Mouse (Mus musculus): ENCODE data around the gene Trim65. TPM values are rescaled to one million over a fixed set of nuclear protein-coding genes. Genes with fewer than 3 reads are reported as not detected.

The Trim65 gene
- total RNA-seq (2021) = 10 to 100 TPM in 1 of 2 experiments, 1 to 10 TPM in 1; 9.3 to 11.7 TPM
- long read RNA-seq, experiment 1, partial matches to known transcripts = 0 of 5 reads
- long read RNA-seq, experiment 1, other reads (novel, unspliced or antisense) = 1 of 5 reads
- long read RNA-seq, experiment 2, partial matches to known transcripts = 0 of 1 reads
- long read RNA-seq, experiment 2, other reads (novel, unspliced or antisense) = 0 of 1 reads

GRCm38 (mm10) chr11:116130488-116131205, at the start of gene Trim65:
Trim65 (minus strand) TSS chr11:116131128.
- peak; percentile 92 to 94 for DNase-seq

GRCm38 (mm10) chr11:116178411-116179121, 47.6 kb upstream of the Trim65 start:
- no peak for DNase-seq

GRCm38 (mm10) chr11:116176010-116176409, 45.1 kb upstream of the Trim65 start:
- DNase-seq = peak in 1 of 2 experiments; percentile 51

GRCm38 (mm10) chr11:116174775-116175448, 44.0 kb upstream of the Trim65 start:
- DNase-seq = peak; percentile 52 to 80

- no peak for DNase-seq
Measured at GRCm38 (mm10) chr11:116171959-116172358, 41.0 kb upstream of the Trim65 start.

GRCm38 (mm10) chr11:116170003-116170800, 39.3 kb upstream of the Trim65 start:
- no peak for DNase-seq

- DNase-seq = no peak
Measured at GRCm38 (mm10) chr11:116169214-116169613, 38.3 kb upstream of the Trim65 start.

DNA sequence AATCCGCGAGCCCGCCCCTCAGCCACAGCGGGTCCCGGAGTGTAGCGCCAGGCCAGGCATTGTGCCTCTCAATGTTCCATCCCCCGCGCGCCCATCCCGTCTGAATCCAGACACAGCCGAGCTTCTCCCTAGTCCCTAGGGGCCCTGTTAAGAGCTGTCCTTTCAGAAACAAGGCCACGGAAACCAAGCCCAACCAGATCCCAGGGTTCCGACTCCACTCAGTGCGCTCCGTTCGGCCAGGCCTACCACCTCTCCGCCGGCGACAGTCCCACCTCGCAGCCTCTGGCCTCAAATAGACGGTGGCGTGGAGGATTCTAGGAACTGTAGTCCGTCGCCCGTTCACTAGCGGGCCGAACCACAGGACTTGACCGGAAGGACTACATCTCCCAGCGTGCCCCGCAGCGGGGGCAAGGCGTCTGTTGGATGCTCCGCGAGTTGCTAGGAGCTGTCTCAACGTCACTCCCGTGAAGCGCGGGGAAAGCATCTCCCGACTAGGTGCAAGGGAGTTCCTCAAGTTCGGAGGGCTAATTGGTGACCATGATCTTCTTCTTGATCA, 37.0 kb upstream of the Trim65 start, which contains the start of gene Fbf1:
Gene Fbf1 (minus strand): TSS at position 283 of the 556 bp plus-strand sequence.
- DNase-seq = peak; percentile 97

GRCm38 (mm10) chr11:116167232-116167631, 36.3 kb upstream of the Trim65 start:
- no peak for DNase-seq

DNA sequence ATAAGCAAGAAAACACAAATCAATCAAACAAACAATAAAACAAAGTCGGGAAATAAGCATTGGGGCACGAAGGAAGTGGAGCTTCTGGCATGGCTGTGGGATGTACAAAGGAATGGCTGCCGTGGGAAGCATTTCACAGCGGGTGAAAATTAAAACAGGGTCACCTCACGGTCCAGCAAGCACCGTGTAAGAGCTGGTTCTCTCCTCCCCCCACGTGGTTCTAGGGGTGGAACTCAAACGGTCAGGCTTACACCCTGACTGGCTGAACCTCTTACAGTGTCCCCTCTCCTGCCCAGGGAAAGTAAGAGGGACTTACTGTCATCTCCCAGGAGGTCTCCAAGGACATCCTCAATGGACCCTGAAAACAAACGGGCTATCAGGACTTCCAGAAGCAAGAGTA, 32.1 kb upstream of the Trim65 start:
- DNase-seq = no peak

GRCm38 (mm10) chr11:116162146-116162545, 31.2 kb upstream of the Trim65 start:
- no peak for DNase-seq

DNA sequence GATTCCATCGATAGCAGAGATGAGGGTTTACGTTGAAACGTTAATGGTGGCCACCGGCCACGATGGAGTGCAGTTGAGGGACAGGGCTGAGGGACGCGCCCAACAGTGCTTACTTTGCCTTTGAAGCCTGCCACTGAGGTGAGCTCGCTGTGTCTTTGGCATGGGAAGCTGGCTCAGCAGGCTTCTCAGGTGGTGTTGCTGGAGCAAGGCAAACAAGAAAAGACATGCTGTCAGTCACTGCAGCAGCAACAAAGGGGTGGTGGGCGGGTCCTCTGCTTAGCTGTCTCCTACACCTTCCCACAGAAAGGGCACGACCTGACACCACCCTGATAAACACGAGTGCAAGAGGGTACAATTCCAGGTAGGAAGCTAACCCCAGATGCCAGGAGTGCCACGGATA, 30.4 kb upstream of the Trim65 start:
- DNase-seq = no peak

DNA sequence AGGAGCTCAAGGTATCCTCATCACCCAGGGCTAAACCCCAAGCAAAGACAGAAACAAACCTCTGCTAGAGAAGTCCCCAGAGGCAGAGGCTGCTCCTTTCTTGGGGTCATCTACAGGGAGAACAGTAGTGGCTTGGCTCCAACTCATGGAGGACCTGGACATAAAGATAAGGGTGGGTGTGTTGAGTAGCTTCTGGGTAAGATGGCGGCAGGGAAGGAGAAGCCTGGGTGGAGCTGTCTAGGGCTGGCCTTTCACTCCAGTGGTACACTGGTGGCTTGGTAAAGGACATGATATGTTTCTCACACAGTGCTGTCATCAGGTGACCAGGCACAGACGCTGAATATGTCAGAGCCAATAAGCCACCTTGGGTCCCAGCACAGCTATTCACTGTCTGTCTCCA, 20.0 kb upstream of the Trim65 start:
- no peak for DNase-seq

GRCm38 (mm10) chr11:116149341-116149740, 18.4 kb upstream of the Trim65 start:
- DNase-seq = no peak

DNA sequence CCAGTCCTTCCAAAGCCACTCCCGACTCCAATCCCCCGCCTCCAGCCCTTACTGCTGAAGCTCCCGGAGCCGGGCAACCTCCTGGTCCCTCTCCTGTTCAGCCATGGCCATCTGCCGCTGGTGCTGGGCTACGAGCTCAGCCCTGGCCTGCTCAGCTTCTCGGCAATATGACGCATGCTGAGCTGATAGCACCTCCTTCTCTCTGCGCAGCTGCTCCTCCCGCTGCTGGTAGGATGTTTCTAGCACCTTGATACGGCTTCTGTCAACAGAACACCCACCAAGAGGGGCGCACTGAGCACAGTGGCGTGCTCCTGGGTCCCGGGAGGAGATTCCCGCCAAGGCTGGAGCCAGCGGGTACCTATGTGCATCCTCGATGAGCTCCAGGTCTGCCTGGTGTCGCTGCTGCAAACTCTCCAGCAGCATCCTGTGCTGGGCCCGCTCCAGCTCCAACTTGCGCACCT, 17.9 kb upstream of the Trim65 start:
- no peak for DNase-seq

DNA sequence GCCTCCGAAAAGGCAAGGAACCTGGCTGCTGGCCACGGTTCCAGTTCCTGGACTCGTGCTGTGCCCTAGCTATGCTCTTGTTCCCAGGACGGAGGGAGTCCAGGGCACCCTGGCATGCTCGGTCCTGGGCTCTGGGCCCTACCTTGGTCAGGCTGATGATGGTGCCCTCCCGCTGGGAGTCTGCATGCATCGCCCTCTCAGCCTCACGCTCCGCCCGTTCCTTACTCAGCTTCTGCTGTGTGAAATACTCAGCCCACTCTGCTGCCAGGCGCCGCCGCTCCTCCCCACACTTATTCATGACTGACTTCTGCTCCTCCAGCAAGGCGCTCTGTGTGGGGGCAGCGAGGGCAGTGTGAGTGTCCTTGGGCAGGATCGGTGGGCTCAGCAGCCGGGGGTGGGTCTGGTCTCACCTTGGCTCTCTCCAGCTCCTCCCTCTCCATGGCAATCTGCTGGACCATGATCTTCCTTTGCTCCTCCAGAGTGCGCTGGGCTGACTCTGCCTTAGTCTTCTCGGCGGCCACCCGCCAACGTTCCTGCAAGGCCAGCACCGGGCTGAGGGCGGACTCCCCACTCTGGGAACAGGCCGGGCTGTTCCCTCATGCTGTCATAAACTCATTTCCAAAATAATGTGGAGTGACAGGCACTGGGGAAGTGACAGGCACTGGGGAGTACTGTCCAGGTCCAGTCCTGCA, 15.5 kb upstream of the Trim65 start:
- peak in 1 of 2 experiments; percentile 28 for DNase-seq

- DNase-seq = no peak
Measured at GRCm38 (mm10) chr11:116145481-116146293, 14.8 kb upstream of the Trim65 start.

DNA sequence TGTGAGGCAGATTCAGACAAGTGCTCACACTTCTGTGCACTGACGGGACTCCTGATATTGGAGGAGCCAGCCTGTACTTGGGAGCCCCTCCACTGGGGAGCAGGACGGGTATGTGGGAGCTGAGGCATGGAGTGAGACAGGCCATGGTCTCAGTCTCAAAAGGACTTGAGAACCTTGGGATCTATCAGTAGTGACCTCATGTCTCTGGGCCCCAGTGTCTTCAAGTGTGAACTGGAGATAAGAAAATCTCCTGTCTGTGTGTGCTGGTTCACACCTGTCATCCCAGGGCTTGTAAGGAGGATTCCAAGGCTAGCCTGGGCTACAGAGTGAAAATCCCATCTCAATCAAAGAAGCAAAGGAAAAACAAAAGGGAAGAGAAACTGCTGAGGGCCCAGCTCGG, 12.5 kb upstream of the Trim65 start:
- DNase-seq = no peak

DNA sequence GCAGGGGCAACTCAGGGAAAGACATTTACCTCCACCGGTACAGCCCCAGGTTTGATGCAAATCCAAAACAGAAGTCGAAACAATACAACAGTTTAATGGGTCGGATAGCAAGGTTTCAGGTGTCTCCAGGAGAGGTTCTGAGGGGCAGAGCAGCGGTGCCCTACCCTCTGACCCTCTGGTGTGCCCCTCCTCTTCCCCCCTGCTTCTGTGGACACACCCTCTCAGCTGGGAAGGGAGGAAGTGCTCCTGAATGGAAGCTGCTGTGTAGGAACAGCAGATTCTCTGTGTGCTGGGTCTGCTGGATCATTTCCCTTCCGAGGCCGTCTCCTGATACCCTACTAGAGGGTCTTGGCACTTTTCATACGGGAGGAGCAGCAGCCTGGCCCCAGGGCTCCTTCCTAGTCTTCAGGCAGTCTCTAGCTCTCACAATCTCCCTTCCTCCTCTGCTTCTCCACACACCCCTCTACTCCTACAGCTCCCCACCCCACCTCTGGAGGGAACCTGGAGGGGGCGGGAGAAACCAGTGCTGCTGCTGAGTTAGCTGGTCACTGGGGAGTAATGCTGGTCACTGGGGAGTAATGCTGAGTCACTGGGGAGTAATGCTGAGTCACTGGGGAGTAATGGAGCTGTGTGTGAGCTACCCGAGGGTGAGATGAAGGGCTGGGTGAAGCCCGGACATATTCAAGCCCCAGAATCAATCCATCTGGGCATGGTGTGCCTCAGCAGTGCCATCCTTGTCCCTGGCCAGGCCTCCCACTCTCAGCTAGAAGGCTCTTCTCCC, 11.5 kb upstream of the Trim65 start:
- peak; percentile 74 to 80 for DNase-seq
